Mouse (Mus musculus) lung, embryonic 14.5 days (tissue): ENCODE results near the gene Dnah7c. TPM values are rescaled to one million over a fixed set of nuclear protein-coding genes. Genes with fewer than 3 reads are reported as not detected.
"Not testable (repeated sequence)": the region's sequence is repeated elsewhere in the genome, so short reads cannot be mapped to it uniquely, and the experiment has no call there.

Experiments
- ATAC-seq: fragments of 200-750 bp; cut with Nextera tagmentation; 2 replicates; pipeline ENCODE4 v1.8.0; 2017; ENCODE audit warnings: mild to moderate bottlenecking, moderate TSS enrichment, moderate library complexity; ENCODE audit not compliant: insufficient read depth
- DNase-seq: peaks from one replicate; pipeline ENCODE4 v3.0.0-alpha.2; 2015
- H3K27ac ChIP-seq: fragments of 300-500 bp; sonication (generic); 2 replicates; pipeline ENCODE4 v1.5.1; 2014; ENCODE audit warnings: low read depth, mild to moderate bottlenecking, moderate library complexity
- H3K27me3 ChIP-seq: fragments of 300-500 bp; sonication (generic); 2 replicates; pipeline ENCODE4 v1.6.1; 2014; ENCODE audit warnings: low read length, control low read depth; ENCODE audit not compliant: insufficient read depth
- H3K36me3 ChIP-seq: fragments of 300-500 bp; sonication (generic); 2 replicates; pipeline ENCODE4 v1.6.1; 2014; ENCODE audit warnings: control low read depth; ENCODE audit not compliant: insufficient read depth
- H3K4me1 ChIP-seq: fragments of 300-500 bp; sonication (generic); 2 replicates; pipeline ENCODE4 v1.6.1; 2014; ENCODE audit warnings: antibody characterized with exemption, control low read depth; ENCODE audit not compliant: insufficient read depth
- H3K4me2 ChIP-seq: fragments of 300-500 bp; sonication (generic); 2 replicates; pipeline ENCODE4 v1.6.1; 2014; ENCODE audit warnings: mild to moderate bottlenecking
- H3K4me3 ChIP-seq: fragments of 300-500 bp; sonication (generic); 2 replicates; pipeline ENCODE4 v1.5.1; 2014; ENCODE audit warnings: low read depth, low read length
- H3K9ac ChIP-seq: fragments of 300-500 bp; sonication (generic); 2 replicates; pipeline ENCODE4 v1.6.1; 2014
- H3K9me3 ChIP-seq: fragments of 300-500 bp; sonication (generic); 2 replicates; pipeline ENCODE4 v1.6.1; 2016; ENCODE audit warnings: low read depth, low read length, control low read depth
- CTCF ChIP-seq: IDR thresholded peaks from 2 replicates; pipeline ENCODE4 v1.5.1; 2016; ENCODE audit warnings: antibody characterized with exemption, low read depth
- WGBS: fragments of 180-500 bp; shearing (Covaris S2); extraction: QIAGEN DNeasy Blood & Tissue Kit; methylation state at CpG from one replicate; pipeline ENCODE4 v1.1.7; 2014; 5-methylcytosine and 5-hydroxymethylcytosine counted together
- polyA plus RNA-seq: library from polyadenylated mRNA; unstranded; fragments of >200 nt; fragmentation: Nextera tagmentation; extraction: Ambion mirVana; gene quantifications from 2 replicates; pipeline ENCODE4 v1.2.1, GENCODE M21; 2014

The Dnah7c gene
- polyA plus RNA-seq, 1 experiment from 2014 or later: 0.05 TPM

- ATAC-seq, H3K9ac ChIP-seq, H3K4me2 ChIP-seq, H3K36me3 ChIP-seq, H3K4me1 ChIP-seq, H3K4me3 ChIP-seq, H3K27ac ChIP-seq, H3K27me3 ChIP-seq, H3K9me3 ChIP-seq: not testable (repeated sequence)
- peak; percentile 9 for DNase-seq
Measured at GRCm38 (mm10) chr1:46769318-46769717, 343.9 kb downstream of the Dnah7c start.

DNA sequence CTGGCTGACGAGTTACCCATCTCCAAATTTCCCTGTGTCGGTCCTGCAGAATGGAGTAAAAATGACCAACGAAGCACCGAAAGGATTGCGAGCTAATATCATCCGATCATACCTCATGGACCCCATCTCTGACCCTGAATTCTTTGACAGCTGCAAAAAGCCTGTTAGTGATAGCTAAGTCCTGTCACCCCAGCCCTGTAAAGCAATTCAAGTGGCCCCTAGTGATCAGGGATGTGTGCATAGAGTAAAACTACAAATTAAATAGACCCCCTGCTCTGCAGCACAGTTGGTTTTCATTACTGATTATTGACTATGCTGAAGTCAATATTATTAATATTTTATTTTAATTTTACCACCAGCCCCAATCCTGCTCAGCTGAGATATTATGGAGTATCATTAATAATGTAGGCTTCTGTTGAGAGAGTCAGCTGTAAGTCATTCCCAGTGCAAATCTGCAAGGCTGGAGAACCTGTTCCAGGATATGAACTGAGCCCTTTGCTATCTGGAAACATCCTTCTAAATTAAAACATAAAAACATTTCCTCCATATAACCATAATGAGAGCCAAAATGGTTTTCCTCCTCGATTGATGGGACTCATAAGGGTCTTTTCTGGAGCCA lies 344.8 kb downstream of the Dnah7c start:
- DNase-seq, H3K4me3 ChIP-seq, H3K27me3 ChIP-seq, ATAC-seq, H3K9ac ChIP-seq, H3K4me1 ChIP-seq, H3K9me3 ChIP-seq, H3K27ac ChIP-seq, H3K4me2 ChIP-seq, H3K36me3 ChIP-seq: not testable (repeated sequence)
- WGBS: 80% methylated on average over 7 of the region's 7 CpGs

- not testable (repeated sequence) for H3K4me1 ChIP-seq, H3K4me3 ChIP-seq, H3K36me3 ChIP-seq, ATAC-seq, H3K4me2 ChIP-seq, H3K9me3 ChIP-seq, H3K27ac ChIP-seq, H3K9ac ChIP-seq, H3K27me3 ChIP-seq, DNase-seq
- 62% methylated on average over 4 of the region's 4 CpGs for WGBS
Measured at GRCm38 (mm10) chr1:46782227-46782626, 356.8 kb downstream of the Dnah7c start.

- 76% methylated on average over 1 of the region's 1 CpGs for WGBS
- DNase-seq: no peak
- Histone ChIP-seq H3K4me2 (no peak overlapping the region), H3K9ac (no peak overlapping the region), H3K27ac (no peak overlapping the region), H3K27me3 (no peaks in the 10 kb centered on the region), H3K4me1 (no peaks in the 10 kb centered on the region), H3K4me3 (no peak overlapping the region), H3K9me3 (no peaks in the 10 kb centered on the region), H3K36me3 (no peaks in the 10 kb centered on the region)
- no peak for TF ChIP-seq CTCF
- no peak for ATAC-seq
Measured at GRCm38 (mm10) chr1:46805074-46805473, 379.7 kb downstream of the Dnah7c start.

GRCm38 (mm10) chr1:46808630-46809029 lies 383.2 kb downstream of the Dnah7c start:
- ATAC-seq, H3K4me3 ChIP-seq, H3K4me2 ChIP-seq, DNase-seq, H3K9ac ChIP-seq, H3K27ac ChIP-seq, H3K4me1 ChIP-seq, H3K27me3 ChIP-seq, H3K9me3 ChIP-seq: not testable (repeated sequence)
- 84% methylated on average over 4 of the region's 4 CpGs for WGBS
- peaks cover 16% of the 10 kb centered on the region; the same call in 1 of the 2 replicates for H3K36me3 ChIP-seq

DNA sequence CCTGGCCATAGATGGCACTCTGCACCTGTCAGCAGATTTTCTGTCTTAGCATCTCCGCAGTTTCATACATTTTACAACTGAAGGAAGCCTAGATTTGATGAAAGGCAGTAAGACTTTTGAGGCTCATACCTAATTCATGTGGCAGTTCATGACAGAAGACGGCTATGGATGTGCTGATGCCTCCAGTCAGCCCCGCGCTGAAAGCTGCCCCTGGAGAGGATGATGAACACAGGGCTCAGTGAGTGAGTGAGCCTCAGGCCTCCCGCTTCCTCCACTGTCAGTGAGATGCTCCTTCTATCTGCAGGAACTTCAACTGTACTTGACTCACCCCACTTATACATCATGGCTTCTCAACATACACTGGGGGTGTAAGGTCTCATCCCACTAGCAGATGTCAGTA lies 392.5 kb downstream of the Dnah7c start:
- no peak for TF ChIP-seq CTCF
- WGBS: 93% methylated on average over 5 of the region's 5 CpGs

GRCm38 (mm10) chr1:46822256-46822972 lies 397.0 kb downstream of the Dnah7c start:
- H3K27ac ChIP-seq: no peak overlapping the region
- no peaks in the 10 kb centered on the region for H3K4me1 ChIP-seq
- ATAC-seq (no peak), DNase-seq (no peak)
- no peak overlapping the region for H3K4me2 ChIP-seq
- no peak overlapping the region for H3K4me3 ChIP-seq
- H3K27me3 ChIP-seq: no peaks in the 10 kb centered on the region
- H3K9me3 ChIP-seq: no peaks in the 10 kb centered on the region
- no peak overlapping the region for H3K9ac ChIP-seq
- H3K36me3 ChIP-seq: peaks cover 48% of the 10 kb centered on the region
- TF ChIP-seq CTCF: no peak
- 86% methylated on average over 4 of the region's 4 CpGs for WGBS

More for the DNA sequence above, 392.5 kb downstream of the Dnah7c start:
- no peak overlapping the region for H3K4me3 ChIP-seq
- no peak overlapping the region for H3K4me2 ChIP-seq
- no peaks in the 10 kb centered on the region for H3K9me3 ChIP-seq
- H3K9ac ChIP-seq: no peak overlapping the region
- H3K27me3 ChIP-seq: no peaks in the 10 kb centered on the region
- H3K27ac ChIP-seq: no peak overlapping the region
- H3K4me1 ChIP-seq: no peaks in the 10 kb centered on the region
- DNase-seq: no peak
- peaks cover 43% of the 10 kb centered on the region for H3K36me3 ChIP-seq
- ATAC-seq: no peak
